Mouse (Mus musculus) embryonic facial prominence, embryonic 14.5 days (tissue): Measurements from ENCODE around the gene Baiap2. TPM values are rescaled to one million over a fixed set of nuclear protein-coding genes. Genes with fewer than 3 reads are reported as not detected.

ENCODE experiments used
- ATAC-seq: fragments of 200-750 bp; cut with Nextera tagmentation; 2 replicates; pipeline ENCODE4 v1.8.0; 2017; ENCODE audit warnings: low read depth, moderate number of reproducible peaks, moderate TSS enrichment
- DNase-seq: peaks from one replicate; pipeline ENCODE4 v3.0.0-alpha.2; 2015; ENCODE audit warnings: low spot score
- H3K27ac ChIP-seq: fragments of 300-500 bp; sonication (generic); replicated peaks from 2 replicates; pipeline ENCODE4 v1.5.1; 2014; ENCODE audit warnings: low read depth, mild to moderate bottlenecking, low read length, moderate library complexity
- H3K27me3 ChIP-seq: fragments of 300-500 bp; sonication (generic); replicated peaks from 2 replicates; pipeline ENCODE4 v1.6.1; 2014; ENCODE audit warnings: low read length; ENCODE audit not compliant: control insufficient read depth, insufficient read depth
- H3K36me3 ChIP-seq: fragments of 300-500 bp; sonication (generic); 2 replicates; pipeline ENCODE4 v1.6.1; 2014; ENCODE audit warnings: low read length, mixed read lengths; ENCODE audit not compliant: control insufficient read depth, insufficient read depth
- H3K4me1 ChIP-seq: fragments of 300-500 bp; sonication (generic); 2 replicates; pipeline ENCODE4 v1.6.1; 2014; ENCODE audit warnings: antibody characterized with exemption, low read length; ENCODE audit not compliant: control insufficient read depth, insufficient read depth
- H3K4me2 ChIP-seq: fragments of 300-500 bp; sonication (generic); 2 replicates; pipeline ENCODE4 v1.6.1; 2014; ENCODE audit warnings: low read depth, mild to moderate bottlenecking, low read length, moderate library complexity, mixed read lengths
- H3K4me3 ChIP-seq: fragments of 300-500 bp; sonication (generic); 2 replicates; pipeline ENCODE4 v1.5.1; 2014; ENCODE audit warnings: low read depth, mild to moderate bottlenecking, low read length
- H3K9ac ChIP-seq: fragments of 300-500 bp; sonication (generic); 2 replicates; pipeline ENCODE4 v1.6.1; 2014; ENCODE audit warnings: low read depth, mild to moderate bottlenecking, low read length, moderate library complexity, mixed read lengths
- H3K9me3 ChIP-seq: fragments of 300-500 bp; sonication (generic); 2 replicates; pipeline ENCODE4 v1.6.1; 2016; ENCODE audit warnings: low read length; ENCODE audit not compliant: control insufficient read depth
- WGBS: fragments of 180-500 bp; shearing (Covaris S2); extraction: QIAGEN DNeasy Blood & Tissue Kit; methylation state at CpG from one replicate; pipeline ENCODE4 v1.1.7; 2014; 5-methylcytosine and 5-hydroxymethylcytosine counted together
- polyA plus RNA-seq: library from polyadenylated mRNA; unstranded; fragments of >200 nt; fragmentation: Nextera tagmentation; extraction: Ambion mirVana; gene quantifications from 2 replicates; pipeline ENCODE4 v1.2.1, GENCODE M21; 2014

Gene Baiap2
- polyA plus RNA-seq, 1 experiment from 2014 or later = 26.5 TPM

DNA sequence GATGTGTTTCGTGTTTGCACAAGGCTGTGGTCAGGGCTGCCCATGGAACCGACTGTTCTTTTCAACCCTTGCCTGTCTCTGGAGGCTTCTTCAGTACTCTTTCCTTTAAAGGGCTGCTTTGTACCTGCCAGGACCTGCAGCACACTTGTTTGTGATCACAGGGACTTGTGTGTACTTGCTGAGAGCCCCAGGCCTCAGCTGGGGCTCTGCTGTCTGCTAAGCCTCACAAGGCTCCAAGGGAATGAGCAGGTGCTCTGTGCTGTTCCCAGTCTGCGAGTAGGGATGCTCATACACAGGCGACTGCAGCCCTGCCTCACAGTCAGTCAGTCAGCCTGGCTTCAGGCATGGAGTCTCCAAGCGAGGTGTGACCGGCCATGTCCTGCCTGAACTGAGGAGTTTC is 23.7 kb downstream of the Baiap2 start:
- WGBS = 76% methylated on average over 6 of the region's 6 CpGs
- DNase-seq (peak; percentile 78), ATAC-seq (peak; percentile 74)
- no peaks in the 10 kb centered on the region for H3K27me3 ChIP-seq
- H3K9ac ChIP-seq = no peak overlapping the region
- H3K4me1 ChIP-seq = no peaks in the 10 kb centered on the region
- peaks cover 19% of the 10 kb centered on the region; the same call in 1 of the 2 replicates for H3K36me3 ChIP-seq
- no peak overlapping the region; the same call in 1 of the 2 replicates for H3K27ac ChIP-seq
- H3K4me3 ChIP-seq = no peak overlapping the region
- no peaks in the 10 kb centered on the region for H3K9me3 ChIP-seq
- no peak overlapping the region for H3K4me2 ChIP-seq

- H3K36me3 ChIP-seq = 0 out of 2 replicates have a peak, but pooled peaks cover 19% of the 10 kb centered on the region
- WGBS = 65% methylated on average over 8 of the region's 8 CpGs
- H3K27ac ChIP-seq = no peak overlapping the region
- H3K27me3 ChIP-seq = no peaks in the 10 kb centered on the region
- DNase-seq (no peak), ATAC-seq (no peak)
- no peak overlapping the region for H3K4me2 ChIP-seq
- H3K4me3 ChIP-seq = no peak overlapping the region
- H3K4me1 ChIP-seq = no peaks in the 10 kb centered on the region
- H3K9ac ChIP-seq = no peak overlapping the region
- no peaks in the 10 kb centered on the region for H3K9me3 ChIP-seq
These were observed 24.8 kb downstream of the Baiap2 start for GRCm38 (mm10) chr11:119967401-119967800.

- Histone ChIP-seq H3K36me3 (0 out of 2 replicates have a peak, but pooled peaks cover 19% of the 10 kb centered on the region), H3K4me1 (no peaks in the 10 kb centered on the region), H3K4me2 (no peak overlapping the region), H3K9me3 (no peaks in the 10 kb centered on the region), H3K4me3 (no peak overlapping the region), H3K27me3 (no peaks in the 10 kb centered on the region), H3K9ac (no peak overlapping the region), H3K27ac (no peak overlapping the region)
- 90% methylated on average over 2 of the region's 2 CpGs for WGBS
- no peak for ATAC-seq
- no peak for DNase-seq
These were observed 25.3 kb downstream of the Baiap2 start for GRCm38 (mm10) chr11:119967892-119968291.

DNA sequence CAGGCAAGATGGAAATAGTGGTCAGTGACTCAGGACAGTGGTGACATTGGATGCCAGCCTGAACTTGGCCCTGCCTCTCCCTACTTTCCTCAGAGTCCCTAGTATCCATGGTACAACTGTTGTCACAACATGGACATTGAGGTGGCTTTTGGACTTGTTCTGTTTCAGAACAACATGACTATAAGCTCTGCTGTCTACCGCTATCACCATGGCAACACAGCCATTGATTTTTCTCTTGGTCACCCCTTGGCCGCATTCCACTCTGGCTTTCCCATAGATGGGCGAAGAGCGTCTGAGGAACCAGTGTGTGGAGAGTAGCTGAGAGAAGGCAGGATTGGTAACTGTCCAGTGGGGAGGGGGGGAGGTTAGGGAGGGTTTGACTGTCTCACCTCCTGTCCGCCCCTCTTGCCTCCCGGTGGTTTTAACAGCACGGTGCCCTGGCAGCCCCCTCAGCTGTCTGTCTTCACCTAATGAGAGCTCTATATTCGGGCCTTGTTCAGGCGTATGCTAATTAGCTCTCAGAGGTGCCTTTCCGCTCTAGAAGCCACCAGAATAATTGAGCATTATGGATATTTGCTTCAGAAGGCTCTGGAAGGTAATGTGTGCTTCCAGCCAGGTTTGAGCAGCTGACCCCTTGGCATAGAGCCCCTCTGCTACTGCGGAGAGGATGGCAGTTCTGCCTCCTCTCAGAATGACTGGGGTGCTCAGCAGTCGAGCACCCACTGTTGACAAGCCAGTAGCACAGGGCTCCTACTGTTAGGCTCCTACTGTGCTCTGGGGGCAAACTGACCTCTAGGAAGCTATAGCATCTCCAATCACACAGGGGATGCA is 27.7 kb downstream of the Baiap2 start:
- H3K36me3 ChIP-seq = peaks cover 18% of the 10 kb centered on the region; the same call in 1 of the 2 replicates
- no peak for ATAC-seq
- H3K4me3 ChIP-seq = no peak overlapping the region
- no peak overlapping the region for H3K9ac ChIP-seq
- H3K9me3 ChIP-seq = no peaks in the 10 kb centered on the region
- H3K27me3 ChIP-seq = no peaks in the 10 kb centered on the region
- no peak overlapping the region for H3K4me2 ChIP-seq
- WGBS = 75% methylated on average over 12 of the region's 12 CpGs
- H3K4me1 ChIP-seq = no peaks in the 10 kb centered on the region
- DNase-seq = no peak
- H3K27ac ChIP-seq = no peak overlapping the region

DNA sequence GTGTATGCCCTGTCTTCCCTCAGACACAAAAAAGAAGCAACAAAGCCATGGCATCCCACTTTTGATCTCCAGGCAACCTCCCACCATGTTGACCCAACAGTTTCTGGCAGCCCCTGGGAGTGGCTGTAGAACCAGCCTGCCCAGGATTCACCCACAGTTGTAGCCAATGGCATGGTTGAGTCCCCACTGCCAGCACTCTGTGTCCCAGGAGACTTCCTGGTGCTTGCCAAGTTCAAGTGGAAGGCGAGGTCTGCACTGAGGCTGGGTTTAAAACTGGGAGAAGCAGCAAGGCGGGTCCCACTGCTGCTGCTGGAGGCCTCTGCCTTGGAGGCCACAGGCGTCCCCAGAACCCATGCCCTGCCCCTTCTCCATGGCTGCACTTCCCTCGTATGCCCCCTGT is 31.2 kb downstream of the Baiap2 start:
- Histone ChIP-seq H3K4me3 (no peak overlapping the region), H3K9me3 (no peaks in the 10 kb centered on the region), H3K4me1 (no peaks in the 10 kb centered on the region), H3K9ac (no peak overlapping the region), H3K4me2 (no peak overlapping the region), H3K36me3 (peaks cover 18% of the 10 kb centered on the region; the same call in 1 of the 2 replicates), H3K27ac (no peak overlapping the region), H3K27me3 (no peaks in the 10 kb centered on the region)
- no peak for ATAC-seq
- WGBS = 88% methylated on average over 3 of the region's 4 CpGs
- DNase-seq = peak; percentile 18

DNA sequence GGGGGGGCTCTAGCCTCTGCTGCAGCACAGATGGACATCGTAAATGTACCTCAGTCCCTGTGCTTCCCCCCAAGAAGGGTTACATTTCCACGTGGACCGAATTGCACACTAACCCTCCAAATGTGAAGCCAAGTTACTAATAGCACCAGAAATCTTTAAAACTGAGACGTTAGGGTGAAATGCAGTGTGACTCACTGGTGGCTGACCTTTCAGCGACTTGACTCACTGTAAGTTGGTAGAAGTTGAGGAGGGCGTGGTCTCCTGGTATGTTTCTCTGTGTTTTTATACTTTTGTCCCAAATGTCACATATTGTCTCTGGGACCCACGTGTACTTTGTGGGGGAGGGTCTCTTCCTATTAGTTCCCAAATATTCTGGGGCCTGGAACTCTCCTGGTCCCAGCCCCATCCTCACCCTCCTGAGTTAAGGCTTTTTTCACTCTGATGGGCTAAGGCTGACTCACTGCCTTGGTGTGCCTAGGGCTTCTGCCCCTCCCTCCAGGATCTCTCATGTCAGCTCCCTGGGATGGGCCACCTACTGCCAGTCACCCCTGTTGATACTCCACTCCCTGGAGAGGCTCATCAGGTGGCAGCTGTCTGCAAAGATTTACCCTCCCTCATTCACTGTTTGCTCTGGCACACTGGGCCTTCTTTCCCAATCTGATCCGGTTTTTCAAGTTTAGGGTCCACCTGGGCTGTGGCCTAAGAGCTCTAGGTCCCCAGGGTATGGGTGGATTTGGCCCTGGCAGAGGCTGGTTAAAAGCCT is 33.4 kb downstream of the Baiap2 start:
- Histone ChIP-seq H3K27me3 (no peaks in the 10 kb centered on the region), H3K9me3 (no peaks in the 10 kb centered on the region), H3K4me2 (no peak overlapping the region), H3K27ac (no peak overlapping the region), H3K36me3 (peaks cover 9% of the 10 kb centered on the region; the same call in 1 of the 2 replicates), H3K4me1 (no peaks in the 10 kb centered on the region), H3K4me3 (no peak overlapping the region), H3K9ac (no peak overlapping the region)
- WGBS = 75% methylated on average over 8 of the region's 8 CpGs
- ATAC-seq (0 out of 2 replicates have a peak, but pooled peaks have one; percentile 69), DNase-seq (peak; percentile 70)

DNA sequence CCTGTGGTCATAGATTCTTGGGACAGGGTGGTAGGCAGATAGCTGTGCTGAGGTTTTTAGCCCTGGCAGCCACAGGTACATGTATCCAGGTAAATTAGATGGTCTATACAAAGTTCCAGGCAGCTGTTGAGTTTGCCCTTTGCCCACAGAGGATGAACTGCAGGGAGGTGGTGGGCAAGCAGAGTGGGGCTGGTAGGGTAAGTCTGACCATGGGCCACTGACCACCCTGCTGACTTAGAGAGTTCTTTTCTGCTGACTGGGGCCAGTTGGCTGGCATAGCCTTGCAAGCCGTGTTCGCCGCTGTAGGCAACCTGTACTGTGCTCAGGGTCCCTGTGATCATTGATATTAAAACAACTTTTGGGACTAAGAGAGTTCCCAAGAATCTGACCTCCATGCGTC is 36.1 kb downstream of the Baiap2 start:
- DNase-seq (no peak), ATAC-seq (no peak)
- Histone ChIP-seq H3K36me3 (peaks cover 11% of the 10 kb centered on the region; the same call in 1 of the 2 replicates), H3K27ac (no peak overlapping the region), H3K9me3 (no peaks in the 10 kb centered on the region), H3K4me3 (no peak overlapping the region), H3K4me2 (no peak overlapping the region), H3K4me1 (no peaks in the 10 kb centered on the region), H3K9ac (no peak overlapping the region), H3K27me3 (no peaks in the 10 kb centered on the region)
- WGBS = 85% methylated on average over 4 of the region's 4 CpGs

DNA sequence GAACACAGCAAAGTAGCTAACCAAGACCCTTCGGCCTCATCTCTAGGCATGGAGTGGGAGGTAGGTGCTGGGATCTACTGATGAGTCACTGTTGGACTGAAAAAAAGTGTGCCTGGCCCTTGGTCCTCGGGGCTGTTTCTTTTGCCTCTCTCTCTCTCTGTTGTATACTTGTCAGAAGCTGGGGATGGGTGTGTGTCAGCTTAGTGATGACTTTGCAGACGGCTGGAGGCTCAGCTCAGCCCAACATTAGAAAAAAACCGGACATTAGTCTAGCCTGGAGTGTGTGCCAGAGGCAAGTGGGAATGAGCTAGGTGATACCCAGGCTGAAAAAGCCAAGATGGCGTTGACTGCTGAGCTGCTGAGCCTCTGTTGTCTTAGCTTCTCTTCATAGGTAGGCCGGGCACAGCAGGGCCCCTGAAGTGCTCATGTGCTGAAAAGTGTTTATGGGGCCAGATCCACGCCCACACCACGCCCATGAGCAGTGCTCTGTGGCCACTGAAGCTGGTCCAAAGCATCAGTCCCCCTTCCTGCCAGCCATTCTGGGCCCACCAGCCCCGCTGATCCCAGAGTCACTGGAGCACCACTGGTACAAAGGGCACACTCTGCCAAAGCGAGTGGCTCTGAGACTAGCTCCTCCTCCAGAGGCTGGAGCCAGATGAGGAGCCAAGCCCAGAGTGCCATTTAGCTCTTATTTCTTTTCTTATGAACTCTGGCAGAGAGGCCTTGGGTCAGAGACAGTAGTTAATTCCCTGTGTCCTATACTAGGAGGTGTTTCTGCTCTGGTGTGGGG is 37.2 kb downstream of the Baiap2 start:
- ATAC-seq (no peak), DNase-seq (no peak)
- Histone ChIP-seq H3K27ac (no peak overlapping the region), H3K4me2 (no peak overlapping the region), H3K4me1 (no peaks in the 10 kb centered on the region), H3K9ac (no peak overlapping the region), H3K4me3 (no peak overlapping the region), H3K27me3 (no peaks in the 10 kb centered on the region), H3K9me3 (no peaks in the 10 kb centered on the region), H3K36me3 (0 out of 2 replicates have a peak, but pooled peaks cover 3% of the 10 kb centered on the region)
- WGBS = 80% methylated on average over 10 of the region's 10 CpGs
